Mouse (Mus musculus) small intestine, adult 2 months (tissue): Measurements from ENCODE around the gene Rft1.

Experiments used
- CTCF ChIP-seq: fragments of 200-500 bp; IDR thresholded peaks from 2 replicates; pipeline ENCODE4 v1.5.1; 2012; ENCODE audit warnings: low read depth, mild to moderate bottlenecking, control low read depth, inconsistent platforms, low read length, moderate library complexity, mixed read lengths; ENCODE audit not compliant: insufficient replicate concordance, insufficient read length; ENCODE audit errors: extremely low read depth
- POLR2A ChIP-seq: fragments of 200-500 bp; IDR thresholded peaks from 2 replicates; pipeline ENCODE4 v1.6.1; 2012; ENCODE audit warnings: low read depth, mild to moderate bottlenecking, control low read depth, inconsistent platforms, low read length, moderate library complexity

- TF ChIP-seq CTCF, result no peak
- no peak for TF ChIP-seq POLR2A
Observed at GRCm38 (mm10) chr14:30607696-30608095, 46.5 kb upstream of the Rft1 start.
